Mouse (Mus musculus) heart, adult 2 months (tissue): Measurements from ENCODE around the gene Comtd1. TPM values are rescaled to one million over a fixed set of nuclear protein-coding genes. Genes with fewer than 3 reads are reported as not detected.

Experiments used
- DNase-seq, 2 experiments: peaks; one replicate each; pipeline ENCODE4 v3.0.0; 2021
- H3K27ac ChIP-seq: fragments of 200-600 bp; 2 replicates; pipeline ENCODE4 v1.8.1; 2022
- H3K27me3 ChIP-seq: fragments of 200-500 bp; 2 replicates; pipeline ENCODE4 v1.6.1; 2012; ENCODE audit warnings: mild to moderate bottlenecking, low read length, inconsistent platforms, mixed read lengths; ENCODE audit not compliant: control insufficient read depth, insufficient read depth
- H3K36me3 ChIP-seq: fragments of 200-500 bp; 2 replicates; pipeline ENCODE4 v1.6.1; 2012; ENCODE audit warnings: low read length, inconsistent platforms; ENCODE audit not compliant: control insufficient read depth, insufficient read depth
- H3K4me1 ChIP-seq: fragments of 200-500 bp; 2 replicates; pipeline ENCODE4 v1.6.1; 2011; ENCODE audit warnings: low read length; ENCODE audit not compliant: control insufficient read depth, insufficient read depth
- H3K4me3 ChIP-seq: fragments of 200-600 bp; 2 replicates; pipeline ENCODE4 v1.8.1; 2022
- H3K79me2 ChIP-seq: fragments of 200-500 bp; replicated peaks from 2 replicates; pipeline ENCODE4 v1.6.1; 2012; ENCODE audit warnings: mild to moderate bottlenecking, inconsistent platforms, low read length, moderate library complexity, mixed read lengths; ENCODE audit not compliant: control insufficient read depth, insufficient read depth
- H3K9ac ChIP-seq: fragments of 200-500 bp; 2 replicates; pipeline ENCODE4 v1.6.1; 2012; ENCODE audit warnings: low read depth, mild to moderate bottlenecking, control low read depth, inconsistent platforms, low read length, mixed read lengths
- CTCF ChIP-seq: fragments of 200-600 bp; IDR thresholded peaks from 2 replicates; pipeline ENCODE4 v1.8.1; 2022; ENCODE audit warnings: antibody characterized with exemption, mild to moderate bottlenecking, moderate library complexity
- EP300 ChIP-seq: fragments of 200-500 bp; IDR thresholded peaks from 2 replicates; pipeline ENCODE4 v1.6.1; 2011; ENCODE audit warnings: low read depth, low read length, control low read depth; ENCODE audit not compliant: insufficient read depth
- POLR2A ChIP-seq: fragments of 200-500 bp; IDR thresholded peaks from 2 replicates; pipeline ENCODE4 v1.6.1; 2011; ENCODE audit warnings: mild to moderate bottlenecking, low read depth, low read length, control low read depth; ENCODE audit not compliant: insufficient read depth
- WGBS: fragments of 180-500 bp; shearing (Covaris S2); methylation state at CpG from one replicate; pipeline ENCODE4 v1.1.7; 2018; 5-methylcytosine and 5-hydroxymethylcytosine counted together
- intact Hi-C: fragments of 180-260 bp; cut with DNase I; formaldehyde crosslinking; loops from one replicate; pipeline ENCODE4 v1.15.1; 2025
- polyA plus RNA-seq: library from polyadenylated mRNA; depleted of rRNA; stranded (reverse); fragments of >200 nt; gene quantifications from 2 replicates; pipeline ENCODE4 v1.2.3, GENCODE M21; 2012
- total RNA-seq, 2 experiments: library from RNA; stranded (reverse); gene quantifications; 2 replicates each; pipeline ENCODE4 v1.2.3; 2021

Comtd1 gene
- total and polyA plus RNA-seq, 3 experiments: 5.6 to 10.2 (median 8.3) TPM

DNA sequence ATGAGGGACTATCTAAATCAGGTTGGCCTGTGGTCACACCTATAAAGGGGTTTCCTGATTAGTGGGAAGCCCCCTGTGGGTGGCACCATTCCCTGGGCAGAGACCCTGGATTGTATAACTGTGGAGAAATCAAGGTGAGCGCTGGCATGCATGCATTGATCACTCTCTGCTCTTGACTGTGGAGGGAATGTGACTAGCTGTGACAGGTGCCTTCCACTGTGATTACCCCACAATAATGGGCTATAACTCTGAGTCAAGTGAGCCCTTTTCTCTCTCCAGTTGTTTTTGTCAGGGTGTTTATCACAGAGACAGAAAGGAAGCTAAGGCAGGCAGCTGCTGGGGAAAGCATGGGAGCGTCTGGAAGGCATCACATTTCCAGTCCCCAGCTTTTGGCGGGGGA, 32.5 kb downstream of the Comtd1 start:
- WGBS: 64% methylated on average over 3 of the region's 3 CpGs
- no peaks in the 10 kb centered on the region for H3K79me2 ChIP-seq
- H3K27ac ChIP-seq: no peak overlapping the region
- H3K4me1 ChIP-seq: peaks cover 2% of the 10 kb centered on the region; the same call in 1 of the 2 replicates
- TF ChIP-seq CTCF (no peak), EP300 (no peak), POLR2A (no peak)
- no peaks in the 10 kb centered on the region for H3K36me3 ChIP-seq
- H3K9ac ChIP-seq: no peak overlapping the region
- no peaks in the 10 kb centered on the region for H3K27me3 ChIP-seq
- DNase-seq: no peak
- no peak overlapping the region for H3K4me3 ChIP-seq
- intact Hi-C loops: no loop called here

DNA sequence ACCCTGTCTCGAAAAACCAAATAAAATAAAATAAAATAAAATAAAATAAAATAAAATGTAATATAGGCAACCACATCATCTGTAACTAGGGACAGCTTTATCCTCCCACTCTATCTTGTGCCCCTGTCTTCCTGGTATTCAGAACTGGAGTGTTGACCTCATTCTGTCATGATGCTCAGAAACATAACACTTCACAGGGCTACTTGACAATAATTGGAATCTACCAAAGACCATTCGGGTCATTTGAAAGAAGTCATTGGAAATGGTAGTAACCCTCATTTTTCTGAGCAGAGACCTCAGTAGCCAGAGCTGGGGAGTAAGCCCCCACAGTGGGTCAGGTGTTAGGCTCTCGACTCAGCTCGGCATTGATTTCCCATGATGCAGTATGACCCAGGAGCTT, 34.2 kb downstream of the Comtd1 start:
- Histone ChIP-seq H3K36me3 (no peaks in the 10 kb centered on the region), H3K9ac (no peak overlapping the region), H3K79me2 (no peaks in the 10 kb centered on the region), H3K4me3 (no peak overlapping the region), H3K27ac (no peak overlapping the region), H3K27me3 (no peaks in the 10 kb centered on the region), H3K4me1 (peaks cover 2% of the 10 kb centered on the region; the same call in 1 of the 2 replicates)
- no peak for TF ChIP-seq POLR2A
- TF ChIP-seq EP300: no peak
- TF ChIP-seq CTCF: no peak
- intact Hi-C loops: no loop called here
- 86% methylated on average over 4 of the region's 4 CpGs for WGBS
- no peak for DNase-seq

DNA sequence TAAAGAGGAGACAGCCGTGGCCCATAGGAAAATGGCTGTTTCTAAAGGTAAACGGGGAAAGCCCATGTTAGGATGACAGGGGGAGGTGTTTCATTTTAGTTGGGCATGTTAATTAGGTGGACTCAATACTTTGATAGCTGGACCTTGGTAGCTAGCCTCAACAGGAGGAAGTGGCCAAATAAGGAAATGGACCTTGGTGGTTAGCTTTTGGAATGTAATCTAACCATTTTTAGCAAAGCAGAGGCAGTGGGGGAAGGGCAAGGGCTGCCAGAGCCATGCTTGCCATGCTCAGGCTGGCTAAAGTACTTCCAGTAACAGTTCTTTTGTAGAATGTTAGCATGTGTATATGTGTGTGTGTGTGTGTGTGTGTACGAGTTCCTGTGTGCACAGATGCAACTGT, 34.9 kb downstream of the Comtd1 start:
- intact Hi-C loops: loop anchor here (2.0 kb wide), 1 partner anchor 17 kb away; no protein-coding TSS in a partner anchor
- H3K36me3 ChIP-seq: no peaks in the 10 kb centered on the region
- H3K79me2 ChIP-seq: no peaks in the 10 kb centered on the region
- TF ChIP-seq CTCF: no peak
- H3K27me3 ChIP-seq: no peaks in the 10 kb centered on the region
- H3K27ac ChIP-seq: no peak overlapping the region
- peaks cover 2% of the 10 kb centered on the region; the same call in 1 of the 2 replicates for H3K4me1 ChIP-seq
- WGBS: 92% methylated on average over 3 of the region's 3 CpGs
- no peak overlapping the region for H3K9ac ChIP-seq
- no peak for DNase-seq
- no peak overlapping the region for H3K4me3 ChIP-seq

DNA sequence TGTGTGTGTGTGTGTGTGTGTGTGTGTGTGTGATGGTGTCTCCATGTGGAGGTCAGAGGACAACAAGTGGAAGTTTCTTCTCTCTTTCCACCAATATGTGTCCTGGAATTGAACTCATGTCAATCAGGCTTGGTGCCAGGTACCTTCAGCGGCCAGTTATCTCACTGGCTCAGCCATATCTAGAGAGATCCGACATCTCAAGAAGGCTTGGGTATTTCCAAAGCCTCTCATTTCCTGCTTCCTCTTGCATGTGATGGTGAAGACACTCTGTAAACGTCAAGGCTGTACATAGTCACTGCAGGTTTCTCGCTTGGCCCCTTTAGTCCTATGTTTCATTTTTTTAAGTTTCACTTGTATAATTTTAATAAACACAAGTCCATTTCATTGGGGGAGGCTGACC, 35.6 kb downstream of the Comtd1 start:
- no peak overlapping the region for H3K9ac ChIP-seq
- no peak for DNase-seq
- H3K79me2 ChIP-seq: no peaks in the 10 kb centered on the region
- H3K4me1 ChIP-seq: peaks cover 2% of the 10 kb centered on the region; the same call in 1 of the 2 replicates
- no peaks in the 10 kb centered on the region for H3K36me3 ChIP-seq
- no peaks in the 10 kb centered on the region for H3K27me3 ChIP-seq
- intact Hi-C loops: loop anchor here (2.0 kb wide), 1 partner anchor 18 kb away; no protein-coding TSS in a partner anchor
- WGBS: 33% methylated on average over 4 of the region's 4 CpGs
- no peak for TF ChIP-seq CTCF
- no peak for TF ChIP-seq POLR2A
- TF ChIP-seq EP300: no peak
- H3K4me3 ChIP-seq: no peak overlapping the region
- H3K27ac ChIP-seq: no peak overlapping the region

DNA sequence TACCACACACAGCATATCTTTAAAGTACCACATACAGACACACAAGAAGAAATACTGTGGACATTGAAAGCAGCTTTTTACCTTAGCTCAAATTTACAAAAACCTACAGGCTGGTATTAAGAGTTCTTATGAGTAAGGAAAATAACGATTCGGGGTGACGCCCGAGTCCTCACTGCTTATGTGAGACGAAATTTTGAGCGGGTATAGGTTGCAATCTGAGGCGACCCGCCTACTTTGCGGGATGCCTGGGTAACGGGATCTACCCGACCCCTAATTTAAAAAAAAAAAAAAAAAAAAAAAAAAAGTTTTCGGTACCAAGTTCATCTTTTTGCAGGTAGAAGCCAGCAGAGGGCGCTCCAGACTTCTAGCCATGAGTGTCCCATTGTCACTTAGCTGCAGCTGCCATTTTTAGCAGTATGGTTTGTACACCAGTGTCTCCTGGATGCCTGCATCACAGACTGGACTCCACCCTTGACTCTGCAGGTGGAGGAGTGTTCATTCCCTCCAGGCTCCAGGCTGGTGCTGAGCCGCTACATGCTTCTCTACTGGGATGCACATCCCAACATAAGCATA, 36.1 kb downstream of the Comtd1 start:
- Histone ChIP-seq H3K79me2 (no peaks in the 10 kb centered on the region), H3K27me3 (no peaks in the 10 kb centered on the region), H3K27ac (no peak overlapping the region), H3K9ac (no peak overlapping the region), H3K4me1 (peaks cover 2% of the 10 kb centered on the region; the same call in 1 of the 2 replicates), H3K4me3 (no peak overlapping the region), H3K36me3 (no peaks in the 10 kb centered on the region)
- intact Hi-C loops: loop anchor here (1.0 to 2.0 kb wide), 2 partner anchors 18 to 36 kb away; partner anchors contain the start of gene Comtd1
- TF ChIP-seq CTCF (peak; percentile 81), EP300 (0 out of 2 replicates have a peak, but pooled peaks have one; percentile 8), POLR2A (no peak)
- 20% methylated on average over 14 of the region's 14 CpGs for WGBS
- peak; percentile 79 for DNase-seq

DNA sequence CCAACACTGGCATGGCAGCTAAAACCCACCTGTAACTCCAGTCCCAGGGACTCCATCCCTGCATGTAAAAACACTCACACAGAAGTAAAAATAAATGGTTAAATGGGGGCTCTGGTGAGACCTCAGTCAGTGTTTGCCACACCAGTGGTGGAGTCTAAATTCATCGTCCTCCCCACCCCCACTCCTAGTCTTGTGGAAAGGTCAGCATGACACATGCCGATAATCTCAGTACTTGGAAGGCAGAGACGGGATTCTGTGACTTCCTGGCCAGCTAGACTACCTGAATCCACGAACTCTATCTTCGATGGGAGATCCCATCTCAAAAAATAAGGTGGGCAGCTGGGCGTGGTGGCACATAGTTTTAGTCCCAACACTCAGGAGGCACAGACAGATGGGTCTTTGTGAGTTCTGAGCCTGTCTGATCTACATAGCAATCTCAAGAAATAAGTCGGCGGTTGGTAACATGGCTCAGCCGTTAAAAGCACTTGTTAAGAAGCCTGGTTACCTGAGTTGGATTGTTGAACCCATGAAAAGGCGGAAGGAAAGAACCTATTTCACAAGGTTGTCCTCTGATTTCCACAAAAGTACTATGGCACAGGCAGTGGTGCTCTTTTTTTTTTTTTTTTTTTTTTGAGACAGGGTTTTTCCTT, 36.9 kb downstream of the Comtd1 start:
- Histone ChIP-seq H3K4me1 (peaks cover 2% of the 10 kb centered on the region; the same call in 1 of the 2 replicates), H3K9ac (no peak overlapping the region), H3K27ac (no peak overlapping the region), H3K79me2 (no peaks in the 10 kb centered on the region), H3K27me3 (no peaks in the 10 kb centered on the region), H3K36me3 (no peaks in the 10 kb centered on the region), H3K4me3 (no peak overlapping the region)
- TF ChIP-seq CTCF (no peak), POLR2A (no peak), EP300 (no peak)
- DNase-seq: no peak
- 47% methylated on average over 10 of the region's 10 CpGs for WGBS
- intact Hi-C loops: loop anchor here (1.0 to 2.0 kb wide), 2 partner anchors 19 to 36 kb away; partner anchors contain the start of gene Comtd1
